Mouse (Mus musculus): ENCODE results near the gene Ercc5. TPM values are rescaled to one million over a fixed set of nuclear protein-coding genes. Genes with fewer than 3 reads are reported as not detected.

Ercc5 gene
- 11.4 and 14.5 TPM in 2 replicates for polyA plus RNA-seq (2015; fragmentation: Nextera tagmentation; extraction: Ambion mirVana)

DNA sequence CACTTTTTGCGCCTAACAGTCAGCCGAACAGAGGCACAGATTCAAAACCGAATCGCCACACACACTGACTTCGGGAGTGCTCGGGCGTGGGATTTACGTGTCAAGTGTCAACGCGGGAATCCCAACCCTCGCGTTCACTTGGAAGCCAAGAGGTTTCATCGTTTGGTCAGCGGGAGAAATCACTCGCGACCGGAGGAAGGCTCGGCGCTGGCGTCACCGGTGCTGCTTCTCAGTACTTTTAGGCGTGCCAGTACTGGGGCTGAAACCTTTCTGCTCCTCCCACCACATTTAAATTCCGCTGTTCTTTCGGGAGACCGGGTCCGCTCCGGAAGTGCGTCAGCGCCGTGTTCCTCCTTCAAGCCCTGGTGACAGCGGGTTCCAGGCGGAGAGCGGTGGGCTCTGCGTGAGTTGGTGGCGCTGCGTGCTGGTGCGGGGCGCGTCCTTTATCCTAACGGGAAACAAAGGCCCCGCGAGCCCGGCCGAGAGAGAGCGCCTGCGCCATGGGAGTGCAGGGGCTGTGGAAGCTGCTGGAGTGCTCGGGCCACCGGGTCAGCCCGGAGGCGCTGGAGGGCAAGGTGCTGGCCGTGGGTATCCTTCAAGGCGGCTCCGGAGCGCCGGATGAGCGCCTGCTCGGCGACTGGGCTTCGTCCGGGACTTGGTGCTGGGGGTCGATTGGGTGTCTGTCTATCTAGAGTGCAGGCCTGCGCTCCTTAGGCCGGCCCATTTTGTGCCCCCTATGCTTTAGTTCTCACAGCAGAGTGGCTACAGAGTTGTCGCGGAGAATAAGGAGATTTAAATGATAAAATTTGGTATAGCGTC lies at the start of gene Ercc5:
TSS of gene Ercc5 (plus strand) at position 182 of the 819 bp plus-strand sequence.
- peaks cover 14% of the 10 kb centered on the region for H3K36me3 ChIP-seq
- no peaks in the 10 kb centered on the region for H3K27me3 ChIP-seq
- peak within 1 kb of the TSS; percentile 90 for H3K27ac ChIP-seq
- under 1% methylated on average over 66 of the region's 66 CpGs for WGBS
- H3K4me1 ChIP-seq (replicated peaks) = peaks cover 8% of the 10 kb centered on the region
- ATAC-seq (replicated peaks; ENCODE audit: insufficient number of reproducible peaks, insufficient read depth, low FRiP score, low read depth) = peak; percentile 96
- peak within 1 kb of the TSS; percentile 86 for H3K9ac ChIP-seq
- no peaks in the 10 kb centered on the region for H3K9me3 ChIP-seq (replicated peaks)
- peak within 1 kb of the TSS; percentile 67 for H3K4me3 ChIP-seq
- H3K4me2 ChIP-seq = peak within 1 kb of the TSS; percentile 86

DNA sequence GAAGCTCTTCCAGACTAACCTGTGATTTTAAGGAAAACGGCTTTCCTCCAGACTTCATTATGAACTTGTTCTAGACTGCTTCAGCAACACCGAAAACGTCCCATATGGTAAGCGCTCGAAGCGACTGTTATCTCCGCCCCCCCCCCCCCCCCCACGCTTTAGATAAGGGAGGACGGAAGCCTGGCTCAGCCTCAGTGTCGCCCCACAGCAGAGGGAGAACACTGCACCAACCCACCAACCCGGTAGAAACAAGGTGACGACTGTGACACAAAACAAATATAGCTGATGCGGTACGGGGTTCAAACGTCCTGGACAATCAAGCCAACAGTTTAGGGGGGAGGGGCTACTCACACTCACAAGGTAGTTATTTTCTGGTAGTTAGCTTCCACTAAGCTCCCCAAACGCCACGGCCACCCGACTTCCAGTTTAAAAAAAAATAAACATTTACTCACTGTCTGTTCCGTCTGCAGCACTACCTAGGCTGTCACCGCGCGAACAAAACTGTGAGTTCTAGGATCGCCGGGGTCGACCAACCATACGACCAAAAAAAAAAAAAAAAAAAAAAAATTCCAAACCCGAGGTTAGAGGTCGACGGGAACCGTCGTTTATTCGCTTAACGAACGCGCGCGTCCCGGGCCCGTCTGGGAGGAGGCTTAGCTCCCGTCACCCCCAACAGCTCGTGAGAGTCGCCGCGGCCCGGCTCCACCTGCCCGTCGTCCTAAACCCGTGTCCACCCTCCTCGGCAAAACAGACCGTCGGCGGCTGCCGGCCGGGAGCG lies 45.9 kb upstream of the Ercc5 start:
- Histone ChIP-seq H3K27ac (peak overlapping the region; percentile 93), H3K36me3 (peaks cover 17% of the 10 kb centered on the region), H3K9ac (peak overlapping the region; percentile 71), H3K9me3 (replicated peaks) (no peaks in the 10 kb centered on the region), H3K4me3 (peak overlapping the region; percentile 88), H3K27me3 (no peaks in the 10 kb centered on the region), H3K4me1 (replicated peaks) (peaks cover 12% of the 10 kb centered on the region), H3K4me2 (peak overlapping the region; percentile 82)
- peak; percentile 69 for ATAC-seq (replicated peaks; ENCODE audit: insufficient number of reproducible peaks, insufficient read depth, low FRiP score, low read depth)
- under 1% methylated on average over 55 of the region's 55 CpGs for WGBS

DNA sequence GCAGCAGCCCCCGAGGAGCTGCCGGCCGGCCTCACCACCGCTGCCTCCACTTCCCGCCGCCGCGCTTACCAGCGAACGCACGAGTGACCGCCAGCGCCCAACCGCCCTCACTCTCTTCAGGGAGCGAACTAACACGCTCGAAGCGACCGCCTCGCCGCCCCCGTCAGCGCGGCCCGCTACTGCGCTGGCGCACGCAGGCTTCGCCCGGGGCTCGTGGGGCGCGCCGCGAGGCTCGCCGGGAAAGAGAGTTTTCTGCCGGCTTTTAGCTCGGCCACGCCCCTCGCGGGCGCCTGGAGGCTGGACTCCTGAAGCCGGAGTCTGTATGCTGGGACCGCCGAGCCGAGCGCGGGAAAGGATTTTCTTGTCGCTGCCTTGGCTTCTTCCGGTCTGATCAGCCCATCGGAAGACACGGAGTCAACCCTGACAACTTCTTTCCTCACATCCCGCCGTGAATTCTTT lies 45.3 kb upstream of the Ercc5 start, which contains the start of gene Tex30:
TSS of gene Tex30 (minus strand) at position 183 of the 459 bp plus-strand sequence.
- Histone ChIP-seq H3K9me3 (replicated peaks) (no peaks in the 10 kb centered on the region), H3K4me1 (replicated peaks) (peaks cover 12% of the 10 kb centered on the region), H3K4me3 (peak within 1 kb of the TSS; percentile 88), H3K27ac (peak within 1 kb of the TSS; percentile 93), H3K36me3 (peaks cover 17% of the 10 kb centered on the region), H3K9ac (peak within 1 kb of the TSS; percentile 71), H3K4me2 (peak within 1 kb of the TSS; percentile 82), H3K27me3 (no peaks in the 10 kb centered on the region)
- WGBS = under 1% methylated on average over 55 of the region's 55 CpGs
- ATAC-seq (replicated peaks; ENCODE audit: insufficient number of reproducible peaks, insufficient read depth, low FRiP score, low read depth) = peak; percentile 98

GRCm38 (mm10) chr1:44102939-44103338 lies 44.6 kb upstream of the Ercc5 start:
- H3K27me3 ChIP-seq = no peaks in the 10 kb centered on the region
- H3K4me1 ChIP-seq (replicated peaks) = peaks cover 12% of the 10 kb centered on the region
- peak overlapping the region; percentile 82 for H3K4me2 ChIP-seq
- 15% methylated on average over 5 of the region's 5 CpGs for WGBS
- H3K9me3 ChIP-seq (replicated peaks) = no peaks in the 10 kb centered on the region
- ATAC-seq (replicated peaks; ENCODE audit: insufficient number of reproducible peaks, insufficient read depth, low FRiP score, low read depth) = no peak
- H3K4me3 ChIP-seq = peak overlapping the region; percentile 88; the same call in 1 of the 2 replicates
- H3K9ac ChIP-seq = peak overlapping the region; percentile 31; the same call in 1 of the 2 replicates
- H3K36me3 ChIP-seq = peaks cover 21% of the 10 kb centered on the region
- H3K27ac ChIP-seq = no peak overlapping the region

DNA sequence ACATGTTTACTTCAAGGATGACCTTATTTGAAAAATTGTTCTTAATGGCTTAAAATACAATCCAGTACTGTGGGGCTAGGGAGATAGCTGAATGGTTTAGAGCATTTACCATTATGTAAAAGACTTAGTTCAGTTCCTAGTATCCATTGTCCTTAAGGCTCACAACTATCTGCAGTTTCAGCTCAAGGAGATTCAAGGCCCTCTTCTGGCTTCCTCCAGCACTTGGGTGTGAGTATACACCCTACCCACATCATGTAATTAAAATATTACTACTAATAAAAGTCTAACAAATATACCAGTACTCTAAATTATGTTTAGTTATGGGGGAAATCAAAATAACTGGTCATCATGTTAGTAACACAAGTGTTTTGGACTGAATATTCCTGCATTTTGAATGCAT lies 30.0 kb upstream of the Ercc5 start:
- Histone ChIP-seq H3K4me2 (peak overlapping the region; percentile 77), H3K9me3 (replicated peaks) (no peaks in the 10 kb centered on the region), H3K4me3 (0 out of 2 replicates have a peak overlapping the region, but pooled peaks have one; percentile 18), H3K9ac (no peak overlapping the region), H3K27ac (no peak overlapping the region), H3K36me3 (peaks cover 27% of the 10 kb centered on the region), H3K4me1 (replicated peaks) (peaks cover 11% of the 10 kb centered on the region), H3K27me3 (no peaks in the 10 kb centered on the region)
- no peak for ATAC-seq (replicated peaks; ENCODE audit: insufficient number of reproducible peaks, insufficient read depth, low FRiP score, low read depth)

DNA sequence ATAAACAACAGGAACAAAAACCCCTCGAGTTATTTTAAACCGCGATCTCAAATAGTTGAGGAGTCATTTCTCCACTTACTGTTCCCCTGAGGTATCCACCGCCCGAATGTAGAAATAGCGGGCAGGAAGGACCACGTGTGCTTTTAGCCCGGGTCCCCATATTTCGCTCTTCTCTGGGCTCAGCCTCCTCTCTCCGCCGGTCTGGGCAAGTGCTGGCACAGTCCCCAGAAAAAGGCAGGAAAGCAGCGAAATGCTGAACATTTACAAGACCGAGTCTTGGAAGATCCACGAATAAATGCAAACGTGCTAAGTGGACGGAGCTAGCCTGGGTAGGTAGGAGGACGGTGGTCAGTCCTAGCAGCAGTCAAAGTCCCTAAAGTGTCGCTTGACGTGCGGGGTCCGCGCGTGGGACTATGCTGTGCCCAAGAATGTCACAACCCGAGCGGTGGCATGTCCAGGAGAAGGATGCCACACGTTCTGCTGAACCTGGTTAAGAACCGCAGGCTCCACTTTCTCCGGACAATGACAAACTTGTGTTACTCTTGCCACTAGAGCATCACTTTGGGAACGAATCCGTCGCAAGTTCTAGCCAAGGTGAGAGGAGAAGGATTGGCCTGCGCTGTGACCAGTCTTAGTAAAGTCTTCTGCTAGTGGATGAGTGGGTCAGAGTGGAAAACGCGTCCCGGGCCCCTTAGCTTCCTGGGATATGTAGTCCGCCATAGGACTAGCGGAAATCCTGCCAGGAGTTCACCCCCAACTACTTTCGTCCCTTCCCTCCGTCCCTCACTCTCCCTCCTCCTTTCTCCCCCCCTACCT lies 29.1 kb upstream of the Ercc5 start, which contains the start of the genes Kdelc1 and Bivm:
TSS of gene Kdelc1 (minus strand) at position 570 of the 816 bp plus-strand sequence.
TSS of gene Bivm (plus strand) at position 719 of the 816 bp plus-strand sequence.
- under 1% methylated on average over 39 of the region's 39 CpGs for WGBS
- H3K9me3 ChIP-seq (replicated peaks) = no peaks in the 10 kb centered on the region
- H3K4me2 ChIP-seq = peak within 1 kb of the TSS; percentile 77
- H3K4me1 ChIP-seq (replicated peaks) = peaks cover 11% of the 10 kb centered on the region
- peaks cover 19% of the 10 kb centered on the region for H3K36me3 ChIP-seq
- peak within 1 kb of the TSS; percentile 68 for H3K4me3 ChIP-seq
- no peaks in the 10 kb centered on the region for H3K27me3 ChIP-seq
- peak; percentile 97 for ATAC-seq (replicated peaks; ENCODE audit: insufficient number of reproducible peaks, insufficient read depth, low FRiP score, low read depth)
- peak within 1 kb of the TSS; percentile 98 for H3K27ac ChIP-seq
- H3K9ac ChIP-seq = peak within 1 kb of the TSS; percentile 83

DNA sequence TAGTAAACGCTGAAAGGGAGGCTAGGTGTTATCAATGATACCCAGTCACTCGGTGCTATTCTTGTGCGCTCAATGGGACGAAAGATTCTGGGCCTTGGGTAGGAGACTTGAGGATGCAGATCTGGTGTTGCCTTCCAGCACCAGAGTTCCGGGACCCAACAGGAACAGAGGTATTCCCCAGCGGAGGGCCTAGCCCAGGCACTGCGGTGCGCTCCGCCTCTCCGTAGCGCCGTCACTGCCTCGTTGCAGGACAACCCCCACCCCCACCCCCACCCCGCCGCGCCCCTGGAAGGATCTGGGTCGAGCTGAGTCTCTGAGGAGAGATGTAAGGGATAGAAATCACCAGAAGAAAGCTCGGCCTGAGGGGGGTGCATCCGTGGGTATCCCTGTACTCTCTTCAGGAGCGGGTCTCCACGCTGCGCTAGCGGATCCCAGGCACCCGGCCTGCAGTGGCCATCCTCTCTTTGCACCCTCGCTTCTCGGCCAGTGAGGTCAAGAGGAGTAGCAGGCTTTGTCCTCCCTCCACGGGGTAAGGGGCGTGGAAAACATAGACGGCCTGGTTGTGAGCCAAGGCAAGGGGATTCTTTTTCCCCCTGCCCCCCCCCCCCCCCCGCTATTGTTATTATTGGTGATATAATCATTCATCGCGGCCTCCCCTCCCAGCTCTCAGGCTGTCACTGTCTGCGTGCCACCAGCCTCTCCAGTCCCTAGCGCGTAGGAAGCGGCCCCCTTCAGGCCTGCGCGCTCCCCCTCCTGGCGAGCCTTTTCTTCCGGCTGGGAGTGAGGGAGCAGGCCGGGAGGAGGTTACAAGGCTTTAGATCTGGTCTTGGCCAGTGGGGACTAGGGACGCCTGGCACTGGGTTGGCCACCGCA lies 28.1 kb upstream of the Ercc5 start:
- Histone ChIP-seq H3K4me2 (peak overlapping the region; percentile 77), H3K4me1 (replicated peaks) (peaks cover 11% of the 10 kb centered on the region), H3K9ac (peak overlapping the region; percentile 83), H3K27me3 (no peaks in the 10 kb centered on the region), H3K9me3 (replicated peaks) (no peaks in the 10 kb centered on the region), H3K36me3 (peaks cover 11% of the 10 kb centered on the region), H3K4me3 (peak overlapping the region; percentile 68), H3K27ac (peak overlapping the region; percentile 98)
- peak; percentile 84 for ATAC-seq (replicated peaks; ENCODE audit: insufficient number of reproducible peaks, insufficient read depth, low FRiP score, low read depth)
- under 1% methylated on average over 40 of the region's 43 CpGs for WGBS

DNA sequence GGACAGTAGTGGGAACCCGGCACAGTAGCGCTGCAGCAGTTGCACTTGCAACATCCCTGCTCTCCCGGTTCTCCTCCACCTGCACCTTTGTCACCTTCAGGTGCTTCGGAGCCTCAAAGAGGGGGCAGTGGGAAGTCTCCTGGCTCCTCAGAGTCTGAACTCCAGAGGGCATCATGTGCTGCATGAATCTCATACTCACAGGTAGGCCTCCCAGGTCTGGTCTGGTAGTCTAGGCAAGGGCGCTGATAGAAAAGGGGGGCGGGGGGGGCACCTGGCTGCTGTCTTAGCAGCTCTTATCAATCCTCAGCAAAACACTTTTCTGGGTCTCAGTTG lies 27.5 kb upstream of the Ercc5 start:
- no peak; the same call in 1 of the 2 replicates for ATAC-seq (replicated peaks; ENCODE audit: insufficient number of reproducible peaks, insufficient read depth, low FRiP score, low read depth)
- WGBS = 4% methylated on average over 6 of the region's 6 CpGs
- H3K9ac ChIP-seq = peak overlapping the region; percentile 83

DNA sequence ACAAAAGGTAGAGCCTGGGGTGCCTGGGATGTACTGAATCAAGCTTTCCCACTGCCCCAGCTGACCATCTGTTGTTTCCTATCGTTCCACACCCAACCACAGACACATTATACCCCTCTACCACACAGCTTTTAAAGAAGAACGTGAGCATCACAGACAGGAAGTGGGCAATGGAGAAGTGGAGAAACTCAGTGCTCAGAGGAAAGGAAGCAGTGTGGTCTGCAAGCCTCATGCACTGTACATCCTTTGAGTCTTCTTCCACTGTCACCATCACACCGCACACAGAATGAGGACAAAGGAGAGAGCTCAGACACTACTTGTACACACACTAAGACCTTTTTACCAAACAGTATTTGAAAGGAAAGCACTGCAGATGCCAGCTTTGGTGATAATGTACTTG lies 25.3 kb upstream of the Ercc5 start:
- H3K27ac ChIP-seq = no peak overlapping the region
- no peak for ATAC-seq (replicated peaks; ENCODE audit: insufficient number of reproducible peaks, insufficient read depth, low FRiP score, low read depth)
- no peak overlapping the region for H3K4me3 ChIP-seq
- no peaks in the 10 kb centered on the region for H3K27me3 ChIP-seq
- H3K4me1 ChIP-seq (replicated peaks) = peaks cover 11% of the 10 kb centered on the region
- no peak overlapping the region for H3K9ac ChIP-seq
- H3K9me3 ChIP-seq (replicated peaks) = no peaks in the 10 kb centered on the region
- 63% methylated on average over 3 of the region's 3 CpGs for WGBS
- peaks cover 8% of the 10 kb centered on the region for H3K36me3 ChIP-seq
- H3K4me2 ChIP-seq = no peak overlapping the region

More for the DNA sequence above, 27.5 kb upstream of the Ercc5 start:
- Histone ChIP-seq H3K4me2 (peak overlapping the region; percentile 77), H3K4me3 (peak overlapping the region; percentile 68), H3K4me1 (replicated peaks) (peaks cover 11% of the 10 kb centered on the region), H3K27ac (peak overlapping the region; percentile 98), H3K27me3 (no peaks in the 10 kb centered on the region), H3K9me3 (replicated peaks) (no peaks in the 10 kb centered on the region), H3K36me3 (peaks cover 5% of the 10 kb centered on the region)

DNA sequence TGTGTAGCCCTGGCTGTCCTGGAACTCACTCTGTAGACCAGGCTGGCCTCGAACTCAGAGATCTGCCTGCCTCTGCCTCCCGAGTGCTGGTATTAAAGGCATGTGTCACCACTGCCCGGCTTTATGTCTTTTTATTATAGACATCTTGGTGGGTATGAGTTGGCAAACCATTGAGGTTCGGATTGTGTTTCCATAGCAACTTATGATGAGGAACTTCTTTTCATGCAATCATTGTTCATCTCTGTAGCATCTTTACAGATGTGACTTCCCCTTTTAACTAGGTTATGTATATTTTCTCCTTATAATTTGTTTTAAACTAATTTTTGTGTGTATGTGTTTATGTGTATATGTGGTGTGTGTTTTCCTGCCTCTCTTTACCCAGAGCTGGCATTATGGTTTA lies 22.0 kb upstream of the Ercc5 start:
- Histone ChIP-seq H3K9ac (no peak overlapping the region), H3K36me3 (peaks cover 16% of the 10 kb centered on the region), H3K9me3 (replicated peaks) (no peaks in the 10 kb centered on the region), H3K4me1 (replicated peaks) (peaks cover 4% of the 10 kb centered on the region; the same call in 1 of the 2 replicates), H3K27ac (no peak overlapping the region), H3K4me3 (no peak overlapping the region), H3K27me3 (no peaks in the 10 kb centered on the region), H3K4me2 (no peak overlapping the region)
- ATAC-seq (replicated peaks; ENCODE audit: insufficient number of reproducible peaks, insufficient read depth, low FRiP score, low read depth) = no peak
- WGBS = 93% methylated on average over 4 of the region's 4 CpGs
